Mouse (Mus musculus): ENCODE data around the gene Rraga. TPM values are rescaled to one million over a fixed set of nuclear protein-coding genes. Genes with fewer than 3 reads are reported as not detected.

The Rraga gene
- total and polyA plus RNA-seq, 3 experiments: 9.6 to 182 (median 68.7) TPM

DNA sequence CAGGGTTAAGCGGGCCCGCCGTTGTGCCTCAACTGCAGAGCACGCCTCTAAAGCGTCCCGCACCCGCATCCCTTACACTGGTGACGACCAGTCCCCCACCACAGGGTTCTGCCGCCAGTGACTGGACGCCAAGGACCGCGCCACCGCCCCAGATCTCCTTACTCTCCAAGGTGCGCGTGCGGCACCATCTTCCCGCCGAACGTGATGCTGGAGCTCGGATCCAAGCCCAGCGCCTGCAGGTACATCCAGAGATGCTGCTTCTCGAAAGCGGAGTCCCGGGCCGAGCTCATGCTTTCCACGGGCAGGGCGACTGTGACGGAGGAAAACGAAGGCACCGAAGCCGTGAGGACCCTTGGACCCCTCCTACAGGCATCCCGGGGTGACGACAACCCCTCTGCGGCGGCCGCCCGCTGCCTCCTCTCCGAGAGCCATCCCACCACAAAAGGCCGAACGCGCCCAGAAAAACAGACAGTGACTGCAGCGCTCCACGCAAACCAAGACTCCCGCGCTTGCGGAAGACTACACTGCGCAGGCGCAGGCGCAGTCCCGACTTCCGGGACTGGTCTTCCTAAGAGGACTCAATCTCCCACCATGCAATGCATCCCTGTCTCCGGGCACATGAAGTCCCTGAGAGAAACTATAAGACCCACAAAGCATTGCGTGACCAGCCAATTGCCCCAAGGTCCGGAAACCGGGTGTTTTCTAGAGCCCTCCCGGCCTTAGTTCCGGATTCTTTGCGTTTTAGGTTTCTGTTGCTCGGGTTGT is 36.2 kb downstream of the Rraga start, which contains the start of gene Haus6 (continued):
- TF ChIP-seq NELFE (IDR thresholded peaks at IDR 0.05; ENCODE audit: low read depth, low read length): peak; percentile 77
- no peak for TF ChIP-seq EP300 (IDR thresholded peaks at IDR 0.05; ENCODE audit: low read depth in 1 of 2, low read length in 2 of 2)
- TF ChIP-seq SIN3A (IDR thresholded peaks at IDR 0.05; ENCODE audit: low read length): peak; percentile 89
- TF ChIP-seq CHD2 (IDR thresholded peaks at IDR 0.05; ENCODE audit: low read length): peak; percentile 38; the same call in 1 of the 2 replicates
- TF ChIP-seq NRF1 (IDR thresholded peaks at IDR 0.05; ENCODE audit: insufficient read depth, low read depth, low read length, poor library complexity, severe bottlenecking): peak; percentile 95
- no peak for TF ChIP-seq CHD1 (IDR thresholded peaks at IDR 0.05; ENCODE audit: low read depth, low read length)
- no peak; the same call in 1 of the 2 replicates for TF ChIP-seq ETS1 (IDR thresholded peaks at IDR 0.05; ENCODE audit: low read depth, low read length)
- no peak for TF ChIP-seq SMC3 (IDR thresholded peaks at IDR 0.05; ENCODE audit: low read depth, low read length)
- peak; percentile 93 for TF ChIP-seq E2F4 (IDR thresholded peaks at IDR 0.05; ENCODE audit: borderline replicate concordance, low read depth, low read length)
- peak; percentile 100 for TF ChIP-seq ELF1 (IDR thresholded peaks at IDR 0.05; ENCODE audit: low read depth, low read length)
- TF ChIP-seq KAT2A (conservative IDR thresholded peaks at IDR 0.05; ENCODE audit: low read depth, low read length): peak; percentile 96
- TF ChIP-seq MEF2A (IDR thresholded peaks at IDR 0.05; ENCODE audit: extremely low read depth, insufficient replicate concordance, low read depth, low read length, poor library complexity, severe bottlenecking): no peak
- no peak for TF ChIP-seq MAFK (IDR thresholded peaks at IDR 0.05; ENCODE audit: borderline replicate concordance, low read depth, low read length)

DNA sequence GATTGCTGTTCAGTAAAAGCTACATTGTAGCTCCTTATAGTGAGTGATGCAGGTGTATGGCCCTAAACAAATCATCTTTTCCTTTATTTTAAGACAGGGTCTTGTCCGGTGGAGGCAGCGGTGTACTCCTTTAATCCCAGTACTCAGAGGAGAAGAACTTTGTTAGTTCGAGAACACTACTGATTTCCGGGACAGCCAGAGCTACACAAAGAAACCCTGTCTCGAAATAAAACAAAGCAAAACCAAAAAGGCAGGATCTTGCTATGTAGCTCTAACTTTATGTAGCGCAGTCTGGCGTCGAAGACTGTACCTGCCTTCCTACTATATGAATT is 36.8 kb downstream of the Rraga start:
- Histone ChIP-seq H3K9me3 (replicated peaks; ENCODE audit: insufficient read depth, low read length) (no peaks in the 10 kb centered on the region), H3K27me3 (ENCODE audit: control insufficient read depth in 1 of 2, insufficient read depth in 2 of 2, low read length in 2 of 2) (no peaks in the 10 kb centered on the region), H3K4me1 (ENCODE audit: control insufficient read depth in 1 of 2, insufficient read depth in 2 of 2, low read length in 2 of 2) (peaks cover 5 to 22% of the 10 kb centered on the region in 2 experiments; a peak in 3 of 4 replicates), H3K9ac (ENCODE audit: control insufficient read depth, low read depth, low read length, poor library complexity, severe bottlenecking) (peak overlapping the region; percentile 70), H3K4me3 (ENCODE audit: control insufficient read depth in 1 of 2, insufficient read depth in 1 of 2, low read depth in 2 of 2, low read length in 2 of 2) (peak overlapping the region; percentile 59 to 65), H3K79me2 (ENCODE audit: control insufficient read depth, insufficient read depth, low read length, poor library complexity) (peaks cover 29% of the 10 kb centered on the region), H3K27ac (ENCODE audit: control insufficient read depth, low read depth, low read length) (peak overlapping the region; percentile 48), H3K36me3 (ENCODE audit: control insufficient read depth in 1 of 2, insufficient read depth in 2 of 2, low read length in 2 of 2) (peaks cover 7 to 26% of the 10 kb centered on the region in 2 experiments)
- TF ChIP-seq E2F4 (IDR thresholded peaks at IDR 0.05; ENCODE audit: borderline replicate concordance, low read depth, low read length) (peak; percentile 60), POLR2A (IDR thresholded peaks at IDR 0.05; ENCODE audit: control insufficient read depth in 1 of 2, insufficient read depth in 1 of 2, low read depth in 1 of 2, low read length in 2 of 2, poor library complexity in 1 of 2) (no peak)
- DNase-seq (ENCODE audit: low read depth, low spot score): no peak

DNA sequence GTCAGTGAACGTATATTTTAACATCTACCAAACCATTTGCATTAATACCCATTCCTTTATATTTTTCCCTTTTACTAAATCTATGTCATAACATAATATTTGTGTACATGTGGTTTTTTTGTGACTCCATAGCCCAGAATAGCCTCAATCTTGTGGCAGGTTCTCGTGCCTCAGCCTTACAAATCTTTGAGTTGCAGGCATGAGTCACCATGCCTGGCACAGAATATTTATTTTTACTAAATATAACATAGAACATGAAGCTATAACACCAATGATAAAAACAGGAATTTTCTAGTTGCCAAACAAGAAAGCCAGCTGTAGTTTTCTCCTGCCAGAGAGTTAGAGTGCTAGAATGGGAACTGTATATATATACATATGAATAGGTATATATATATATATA is 45.0 kb downstream of the Rraga start:
- Histone ChIP-seq H3K4me1 (ENCODE audit: control insufficient read depth in 1 of 2, insufficient read depth in 2 of 2, low read length in 2 of 2) (0 out of 4 replicates have a peak, but pooled peaks cover 0 to under 1% of the 10 kb centered on the region in 2 experiments), H3K79me2 (ENCODE audit: control insufficient read depth, insufficient read depth, low read length, poor library complexity) (no peaks in the 10 kb centered on the region), H3K27me3 (ENCODE audit: control insufficient read depth in 1 of 2, insufficient read depth in 2 of 2, low read length in 2 of 2) (no peaks in the 10 kb centered on the region), H3K9me3 (replicated peaks; ENCODE audit: insufficient read depth, low read length) (no peaks in the 10 kb centered on the region), H3K4me3 (ENCODE audit: control insufficient read depth in 1 of 2, insufficient read depth in 1 of 2, low read depth in 2 of 2, low read length in 2 of 2) (no peak overlapping the region), H3K27ac (ENCODE audit: control insufficient read depth, low read depth, low read length) (no peak overlapping the region), H3K36me3 (ENCODE audit: control insufficient read depth in 1 of 2, insufficient read depth in 2 of 2, low read length in 2 of 2) (peaks cover 0 to 2% of the 10 kb centered on the region in 2 experiments; a peak in 1 of 4 replicates), H3K9ac (ENCODE audit: control insufficient read depth, low read depth, low read length, poor library complexity, severe bottlenecking) (no peak overlapping the region)
- no peak for TF ChIP-seq E2F4 (IDR thresholded peaks at IDR 0.05; ENCODE audit: borderline replicate concordance, low read depth, low read length)
- TF ChIP-seq JUND (IDR thresholded peaks at IDR 0.05; ENCODE audit: low read depth, low read length): no peak
- no peak for TF ChIP-seq NELFE (IDR thresholded peaks at IDR 0.05; ENCODE audit: low read depth, low read length)
- TF ChIP-seq HCFC1 (IDR thresholded peaks at IDR 0.05; ENCODE audit: low read depth, low read length): no peak
- TF ChIP-seq USF1 (IDR thresholded peaks at IDR 0.05; ENCODE audit: low read depth, low read length): no peak
- TF ChIP-seq MEF2A (IDR thresholded peaks at IDR 0.05; ENCODE audit: extremely low read depth, insufficient replicate concordance, low read depth, low read length, poor library complexity, severe bottlenecking): no peak
- TF ChIP-seq ETS1 (IDR thresholded peaks at IDR 0.05; ENCODE audit: low read depth, low read length): no peak
- no peak for TF ChIP-seq CHD1 (IDR thresholded peaks at IDR 0.05; ENCODE audit: low read depth, low read length)
- TF ChIP-seq MAX (IDR thresholded peaks at IDR 0.05; ENCODE audit: low read length): no peak
- TF ChIP-seq CHD2 (IDR thresholded peaks at IDR 0.05; ENCODE audit: low read length): no peak
- no peak for TF ChIP-seq USF2 (IDR thresholded peaks at IDR 0.05; ENCODE audit: borderline replicate concordance in 1 of 2, insufficient read depth in 1 of 2, low read depth in 1 of 2, low read length in 2 of 2)
- no peak for TF ChIP-seq GATA1 (IDR thresholded peaks at IDR 0.05; ENCODE audit: low read depth, low read length)
- TF ChIP-seq TCF12 (IDR thresholded peaks at IDR 0.05; ENCODE audit: low read depth, low read length): no peak
- TF ChIP-seq ZMIZ1 (IDR thresholded peaks at IDR 0.05; ENCODE audit: low read depth, low read length): no peak
- DNase-seq (ENCODE audit: low read depth, low spot score): no peak

All from MEL (cell line).